Mouse (Mus musculus) spleen, adult 2 months (tissue): ENCODE measurements around the gene Mrpl40.

Source experiments
- CTCF ChIP-seq: fragments of 200-500 bp; IDR thresholded peaks from 2 replicates; pipeline ENCODE4 v1.5.1; 2011; ENCODE audit warnings: mild to moderate bottlenecking, inconsistent platforms; ENCODE audit not compliant: insufficient read depth, insufficient read length, insufficient replicate concordance; ENCODE audit errors: extremely low read depth
- POLR2A ChIP-seq: fragments of 200-500 bp; IDR thresholded peaks from 2 replicates; pipeline ENCODE4 v1.6.1; 2011; ENCODE audit warnings: low read depth, low read length, inconsistent platforms

GRCm38 (mm10) chr16:18876442-18877308 is at the start of gene Mrpl40, which contains the start of gene Hira:
- TF ChIP-seq POLR2A (peak; percentile 40), CTCF (no peak)
